Mouse (Mus musculus) forebrain, embryonic 11.5 days (tissue): ENCODE data around the gene Lipe. TPM values are rescaled to one million over a fixed set of nuclear protein-coding genes. Genes with fewer than 3 reads are reported as not detected.

Experiments
- ATAC-seq: fragments of 200-750 bp; cut with Nextera tagmentation; replicated peaks from 2 replicates; pipeline ENCODE4 v1.8.0; 2017; ENCODE audit warnings: moderate TSS enrichment; ENCODE audit not compliant: low FRiP score
- DNase-seq: peaks from one replicate; pipeline ENCODE4 v3.0.0-alpha.2; 2017; ENCODE audit warnings: low spot score
- H3K27ac ChIP-seq: fragments of 300-500 bp; sonication (generic); 2 replicates; pipeline ENCODE4 v1.5.1; 2014; ENCODE audit warnings: low read depth, low read length
- H3K27me3 ChIP-seq: fragments of 300-500 bp; sonication (generic); 2 replicates; pipeline ENCODE4 v1.6.1; 2014; ENCODE audit warnings: mild to moderate bottlenecking, low read length, mixed read lengths; ENCODE audit not compliant: control insufficient read depth, insufficient read depth
- H3K36me3 ChIP-seq: fragments of 300-500 bp; sonication (generic); 2 replicates; pipeline ENCODE4 v1.6.1; 2014; ENCODE audit warnings: mild to moderate bottlenecking, low read length, moderate library complexity, mixed read lengths; ENCODE audit not compliant: control insufficient read depth, insufficient read depth
- H3K4me1 ChIP-seq: fragments of 300-500 bp; sonication (generic); replicated peaks from 2 replicates; pipeline ENCODE4 v1.6.1; 2014; ENCODE audit warnings: low read length, mixed read lengths; ENCODE audit not compliant: control insufficient read depth, insufficient read depth
- H3K4me2 ChIP-seq: fragments of 300-500 bp; sonication (generic); 2 replicates; pipeline ENCODE4 v1.6.1; 2014; ENCODE audit warnings: low read depth, mild to moderate bottlenecking, low read length, moderate library complexity, mixed read lengths; ENCODE audit not compliant: severe bottlenecking
- H3K4me3 ChIP-seq: fragments of 300-500 bp; sonication (generic); 2 replicates; pipeline ENCODE4 v1.5.1; 2014; ENCODE audit warnings: low read depth, low read length
- H3K9ac ChIP-seq: fragments of 300-500 bp; sonication (generic); 2 replicates; pipeline ENCODE4 v1.6.1; 2014; ENCODE audit warnings: low read length
- H3K9me3 ChIP-seq: fragments of 300-500 bp; sonication (generic); 2 replicates; pipeline ENCODE4 v1.6.1; 2016; ENCODE audit warnings: low read length, mixed read lengths; ENCODE audit not compliant: control insufficient read depth
- WGBS: fragments of 180-500 bp; shearing (Covaris S2); extraction: QIAGEN DNeasy Blood & Tissue Kit; methylation state at CpG from one replicate; pipeline ENCODE4 v1.1.7; 2014; 5-methylcytosine and 5-hydroxymethylcytosine counted together
- polyA plus RNA-seq: library from polyadenylated mRNA; unstranded; fragments of >200 nt; fragmentation: Nextera tagmentation; extraction: Ambion mirVana; gene quantifications from 2 replicates; pipeline ENCODE4 v1.2.1, GENCODE M21; 2014

Lipe gene
- polyA plus RNA-seq, 1 experiment from 2014 or later: 3.0 TPM

DNA sequence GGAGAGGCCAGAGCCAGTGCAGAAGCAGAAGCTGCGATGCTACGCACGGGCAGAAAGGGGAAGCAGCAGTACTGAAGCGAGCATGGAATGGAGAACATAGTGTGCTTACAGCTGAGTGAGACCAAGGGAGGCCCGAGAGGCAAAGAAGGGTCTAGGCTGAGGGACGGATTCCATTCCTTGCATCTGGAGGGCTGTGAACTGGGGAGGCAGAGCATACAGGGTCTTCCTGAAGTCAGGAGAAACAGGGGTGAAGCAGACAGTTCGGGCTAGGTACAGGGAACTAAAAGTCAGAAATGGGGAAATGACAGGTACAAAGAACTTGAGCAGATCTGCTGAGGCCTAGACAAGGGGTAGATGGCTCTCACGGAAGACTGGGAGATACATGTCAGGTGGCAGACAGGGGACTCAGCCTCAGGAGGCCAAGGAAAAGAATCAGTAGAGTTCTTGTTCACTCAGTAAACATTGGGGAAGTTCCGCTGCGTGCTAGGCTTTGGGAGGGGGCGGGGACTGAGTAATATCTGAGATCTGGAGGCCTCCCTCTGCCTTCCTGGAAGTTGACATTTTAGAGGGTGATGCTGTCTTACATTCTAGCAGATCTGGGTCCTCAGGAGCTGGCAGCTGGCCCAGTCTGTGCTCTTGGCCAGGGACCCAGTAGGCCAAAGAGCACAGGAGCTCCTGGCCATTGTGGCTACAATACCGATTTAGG is 12.5 kb downstream of the Lipe start:
- no peaks in the 10 kb centered on the region for H3K9me3 ChIP-seq
- H3K36me3 ChIP-seq: no peaks in the 10 kb centered on the region; the same call in 1 of the 2 replicates
- H3K9ac ChIP-seq: no peak overlapping the region
- H3K4me1 ChIP-seq: no peaks in the 10 kb centered on the region
- ATAC-seq (no peak), DNase-seq (no peak)
- H3K4me3 ChIP-seq: no peak overlapping the region
- H3K27ac ChIP-seq: no peak overlapping the region
- no peak overlapping the region for H3K4me2 ChIP-seq
- H3K27me3 ChIP-seq: no peaks in the 10 kb centered on the region; the same call in 1 of the 2 replicates
- WGBS: 93% methylated on average over 12 of the region's 12 CpGs

- Histone ChIP-seq H3K9ac (no peak overlapping the region), H3K9me3 (no peaks in the 10 kb centered on the region), H3K27ac (no peak overlapping the region), H3K4me1 (0 out of 2 replicates have a peak, but pooled peaks cover 2% of the 10 kb centered on the region), H3K36me3 (no peaks in the 10 kb centered on the region; the same call in 1 of the 2 replicates), H3K4me2 (no peak overlapping the region), H3K4me3 (no peak overlapping the region), H3K27me3 (peaks cover 3% of the 10 kb centered on the region)
- ATAC-seq: no peak
- WGBS: 94% methylated on average over 12 of the region's 12 CpGs
- no peak for DNase-seq
Measured at GRCm38 (mm10) chr7:25385259-25385658, 13.3 kb downstream of the Lipe start.

- H3K4me1 ChIP-seq: peaks cover 5% of the 10 kb centered on the region; the same call in 1 of the 2 replicates
- no peak overlapping the region for H3K4me3 ChIP-seq
- no peak for DNase-seq
- H3K4me2 ChIP-seq: no peak overlapping the region
- H3K27ac ChIP-seq: no peak overlapping the region
- no peak for ATAC-seq
- H3K9me3 ChIP-seq: no peaks in the 10 kb centered on the region
- no peak overlapping the region for H3K9ac ChIP-seq
- 88% methylated on average over 9 of the region's 9 CpGs for WGBS
- H3K27me3 ChIP-seq: peaks cover 3% of the 10 kb centered on the region
- H3K36me3 ChIP-seq: no peaks in the 10 kb centered on the region; the same call in 1 of the 2 replicates
Measured at GRCm38 (mm10) chr7:25384818-25385217, 13.7 kb downstream of the Lipe start.

GRCm38 (mm10) chr7:25384318-25384717 is 14.2 kb downstream of the Lipe start:
- Histone ChIP-seq H3K4me2 (no peak overlapping the region), H3K27ac (no peak overlapping the region), H3K27me3 (peaks cover 3% of the 10 kb centered on the region), H3K4me3 (no peak overlapping the region), H3K9ac (no peak overlapping the region), H3K36me3 (no peaks in the 10 kb centered on the region; the same call in 1 of the 2 replicates), H3K9me3 (no peaks in the 10 kb centered on the region), H3K4me1 (peaks cover 8% of the 10 kb centered on the region; the same call in 1 of the 2 replicates)
- DNase-seq (no peak), ATAC-seq (no peak)
- 91% methylated on average over 13 of the region's 13 CpGs for WGBS

DNA sequence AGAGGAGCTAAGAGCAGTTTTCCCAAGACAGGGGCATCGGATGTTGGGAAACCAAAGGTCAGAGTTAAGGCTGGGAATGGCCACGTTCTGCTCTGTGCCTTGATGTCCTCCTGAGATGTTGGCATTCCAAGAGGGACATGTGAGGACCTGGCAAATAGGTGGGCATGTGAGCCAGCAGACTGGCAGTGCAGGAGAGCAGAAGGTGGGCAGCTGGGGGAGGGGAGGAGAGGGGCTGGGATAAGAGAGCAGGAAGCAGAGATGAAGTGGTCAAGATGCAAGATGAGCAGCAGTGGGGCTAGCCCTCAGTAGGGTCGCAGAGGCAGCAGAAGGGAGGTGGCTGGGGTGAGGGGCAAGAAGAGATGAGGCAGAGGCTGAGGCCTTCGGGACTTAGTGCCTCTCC is 14.6 kb downstream of the Lipe start:
- no peak for ATAC-seq
- WGBS: 80% methylated on average over 4 of the region's 4 CpGs
- H3K4me1 ChIP-seq: peaks cover 8% of the 10 kb centered on the region; the same call in 1 of the 2 replicates
- H3K9ac ChIP-seq: no peak overlapping the region
- DNase-seq: no peak
- H3K27ac ChIP-seq: no peak overlapping the region
- peaks cover 3% of the 10 kb centered on the region for H3K27me3 ChIP-seq
- no peak overlapping the region for H3K4me3 ChIP-seq
- no peaks in the 10 kb centered on the region; the same call in 1 of the 2 replicates for H3K36me3 ChIP-seq
- H3K9me3 ChIP-seq: no peaks in the 10 kb centered on the region
- no peak overlapping the region for H3K4me2 ChIP-seq

GRCm38 (mm10) chr7:25383385-25383784 is 15.1 kb downstream of the Lipe start:
- WGBS: 90% methylated on average over 7 of the region's 7 CpGs
- peaks cover 8% of the 10 kb centered on the region; the same call in 1 of the 2 replicates for H3K4me1 ChIP-seq
- no peak overlapping the region for H3K4me3 ChIP-seq
- ATAC-seq (no peak), DNase-seq (no peak)
- no peaks in the 10 kb centered on the region for H3K9me3 ChIP-seq
- peaks cover 3% of the 10 kb centered on the region for H3K27me3 ChIP-seq
- H3K4me2 ChIP-seq: no peak overlapping the region
- H3K27ac ChIP-seq: no peak overlapping the region
- no peak overlapping the region for H3K9ac ChIP-seq
- no peaks in the 10 kb centered on the region; the same call in 1 of the 2 replicates for H3K36me3 ChIP-seq

GRCm38 (mm10) chr7:25382541-25382940 is 16.0 kb downstream of the Lipe start:
- ATAC-seq: no peak

GRCm38 (mm10) chr7:25381284-25381680 is 17.2 kb downstream of the Lipe start:
- 32% methylated on average over 3 of the region's 3 CpGs for WGBS
- H3K9me3 ChIP-seq: no peaks in the 10 kb centered on the region
- H3K9ac ChIP-seq: no peak overlapping the region
- H3K4me3 ChIP-seq: no peak overlapping the region
- no peak overlapping the region for H3K4me2 ChIP-seq
- H3K4me1 ChIP-seq: peaks cover 11% of the 10 kb centered on the region; the same call in 1 of the 2 replicates
- H3K27me3 ChIP-seq: peaks cover 3% of the 10 kb centered on the region
- no peak overlapping the region for H3K27ac ChIP-seq
- ATAC-seq (no peak), DNase-seq (peak; percentile 53)
- H3K36me3 ChIP-seq: no peaks in the 10 kb centered on the region; the same call in 1 of the 2 replicates

More at GRCm38 (mm10) chr7:25382541-25382940, 16.0 kb downstream of the Lipe start:
- Histone ChIP-seq H3K4me1 (peaks cover 8% of the 10 kb centered on the region; the same call in 1 of the 2 replicates), H3K9me3 (no peaks in the 10 kb centered on the region), H3K27me3 (peaks cover 3% of the 10 kb centered on the region), H3K27ac (no peak overlapping the region), H3K4me3 (no peak overlapping the region), H3K9ac (no peak overlapping the region), H3K4me2 (no peak overlapping the region), H3K36me3 (no peaks in the 10 kb centered on the region; the same call in 1 of the 2 replicates)
- no peak for DNase-seq
